Mouse (Mus musculus) MEL (cell line): ENCODE results near the gene Odc1.

Source experiments
- CHD1 ChIP-seq: IDR thresholded peaks from 2 replicates; pipeline ENCODE4 v1.6.1; 2012; ENCODE audit warnings: low read depth, mild to moderate bottlenecking, inconsistent platforms, low read length, improper control_type of control experiment
- CTCF ChIP-seq, 3 experiments: IDR thresholded peaks in 2 of 3; conservative IDR thresholded peaks in 1 of 3; 2 replicates each; pipeline ENCODE4 v1.5.1; 2011 to 2012; ENCODE audit warnings: low read length in 3 of 3, low read depth in 2 of 3, mild to moderate bottlenecking in 2 of 3, improper control_type of control experiment in 1 of 3, inconsistent platforms in 1 of 3, mixed read lengths in 1 of 3, moderate library complexity in 1 of 3; ENCODE audit not compliant: control insufficient read depth in 1 of 3, insufficient read depth in 1 of 3, poor library complexity in 1 of 3, severe bottlenecking in 1 of 3
- GATA1 ChIP-seq: IDR thresholded peaks from 2 replicates; pipeline ENCODE4 v1.6.1; 2011; ENCODE audit warnings: low read depth, low read length, improper control_type of control experiment
- KAT2A ChIP-seq: conservative IDR thresholded peaks from 2 replicates; pipeline ENCODE4 v1.6.1; 2012; ENCODE audit warnings: low read depth, low read length, improper control_type of control experiment, inconsistent platforms
- MAFK ChIP-seq: IDR thresholded peaks from 2 replicates; pipeline ENCODE4 v1.6.1; 2011; ENCODE audit warnings: low read depth, mild to moderate bottlenecking, low read length, improper control_type of control experiment, borderline replicate concordance
- NRF1 ChIP-seq: IDR thresholded peaks from 2 replicates; pipeline ENCODE4 v1.6.1; 2014; ENCODE audit warnings: low read depth, mild to moderate bottlenecking, inconsistent platforms, low read length, improper control_type of control experiment, moderate library complexity; ENCODE audit not compliant: poor library complexity, insufficient read depth, severe bottlenecking
- ZKSCAN1 ChIP-seq: IDR thresholded peaks from 2 replicates; pipeline ENCODE4 v1.6.1; 2012; ENCODE audit warnings: low read depth, mild to moderate bottlenecking, inconsistent platforms, low read length, improper control_type of control experiment, moderate library complexity

- TF ChIP-seq CTCF (IDR thresholded peaks at IDR 0.05 in 2 of 3, conservative IDR thresholded peaks at IDR 0.05 in 1 of 3; ENCODE audit: control insufficient read depth in 1 of 3, insufficient read depth in 1 of 3, low read depth in 2 of 3, low read length in 3 of 3, poor library complexity in 1 of 3, severe bottlenecking in 1 of 3) = no peak
- no peak for TF ChIP-seq ZKSCAN1
- no peak for TF ChIP-seq KAT2A
- no peak for TF ChIP-seq MAFK
- TF ChIP-seq GATA1 = no peak
- no peak for TF ChIP-seq NRF1
- TF ChIP-seq CHD1 = no peak
Measured at GRCm38 (mm10) chr12:17494809-17495208, 49.8 kb upstream of the Odc1 start.
